Mouse (Mus musculus): ENCODE measurements around the gene Gm11492.

DNA sequence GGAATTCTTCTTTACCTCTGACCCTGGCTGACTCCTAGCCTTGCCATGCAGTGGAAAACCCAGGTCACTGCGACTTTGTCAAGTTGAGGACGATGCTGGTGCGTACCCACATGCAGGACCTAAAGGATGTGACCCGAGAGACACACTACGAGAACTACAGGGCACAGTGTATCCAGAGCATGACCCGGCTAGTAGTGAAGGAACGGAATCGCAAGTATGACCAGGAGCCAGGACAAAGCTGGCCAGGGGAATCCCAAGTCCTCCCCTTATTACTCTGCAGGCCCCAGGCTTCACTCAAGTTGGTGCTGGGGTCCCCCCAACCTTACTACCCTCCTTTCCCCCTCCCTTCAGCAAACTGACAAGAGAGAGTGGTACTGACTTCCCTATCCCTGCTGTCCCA is 23.2 kb downstream of the Gm11492 start:
- TF ChIP-seq TAL1 (IDR thresholded peaks at IDR 0.05; ENCODE audit: low read length) (no peak), CTCF (IDR thresholded peaks at IDR 0.05 in 2 of 3, conservative IDR thresholded peaks at IDR 0.05 in 1 of 3; ENCODE audit: control insufficient read depth in 1 of 3, insufficient read depth in 1 of 3, low read depth in 2 of 3, low read length in 3 of 3, poor library complexity in 1 of 3, severe bottlenecking in 1 of 3) (no peak)

Measured in MEL (cell line).